Mouse (Mus musculus) midbrain, embryonic 10.5 days (tissue): ENCODE results near the gene Gramd1a. TPM values are rescaled to one million over a fixed set of nuclear protein-coding genes. Genes with fewer than 3 reads are reported as not detected.

ENCODE experiments used
- polyA plus RNA-seq: library from polyadenylated mRNA; unstranded; fragments of >200 nt; fragmentation: Nextera tagmentation; extraction: Ambion mirVana; gene quantifications from 2 replicates; pipeline ENCODE4 v1.2.1, GENCODE M21; 2016

Gramd1a gene
- polyA plus RNA-seq, 1 experiment from 2014 or later: 90.0 TPM

Other genes starting within 250 kb of the Gramd1a start
- 0.22 and 0.52 TPM in 2 replicates for gene Mag, start 241.0 kb downstream of the Gramd1a start, polyA plus RNA-seq
- gene Hamp2, start 231.2 kb downstream of the Gramd1a start, polyA plus RNA-seq: not detected in 2 replicates
- gene Hamp, start 211.9 kb downstream of the Gramd1a start, polyA plus RNA-seq: not detected in 2 replicates
- 22.6 and 23.5 TPM in 2 replicates for gene Usf2, start 199.1 kb downstream of the Gramd1a start, polyA plus RNA-seq
- 22.0 and 25.3 TPM in 2 replicates for gene Lsr, start 182.4 kb downstream of the Gramd1a start, polyA plus RNA-seq
- gene Fam187b, start 182.1 kb downstream of the Gramd1a start, polyA plus RNA-seq: 0.71 and 0.91 TPM in 2 replicates
- 10.2 and 10.8 TPM in 2 replicates for gene Fxyd5, start 113.4 kb downstream of the Gramd1a start, polyA plus RNA-seq
- 0.70 and 2.8 TPM in 2 replicates for gene Fxyd7, start 104.4 kb downstream of the Gramd1a start, polyA plus RNA-seq
- 3.5 and 6.8 TPM in 2 replicates for gene Fxyd1, start 98.7 kb downstream of the Gramd1a start, polyA plus RNA-seq
- gene Lgi4, start 96.6 kb downstream of the Gramd1a start, polyA plus RNA-seq: 1.1 and 1.2 TPM in 2 replicates
- 3.0 and 3.4 TPM in 2 replicates for gene Fxyd3, start 79.2 kb downstream of the Gramd1a start, polyA plus RNA-seq
- 1.00 and 1.5 TPM in 2 replicates for gene Hpn, start 40.6 kb downstream of the Gramd1a start, polyA plus RNA-seq
- 0.55 and 0.80 TPM in 2 replicates for gene Scn1b, start 28.9 kb downstream of the Gramd1a start, polyA plus RNA-seq
- gene Scgb2b2, start 134.6 kb upstream of the Gramd1a start, polyA plus RNA-seq: not detected in 2 replicates
- not detected in 2 replicates for gene Scgb1b2, start 135.9 kb upstream of the Gramd1a start, polyA plus RNA-seq
- not detected in 2 replicates for gene Scgb2b3, start 206.2 kb upstream of the Gramd1a start, polyA plus RNA-seq
- gene Scgb1b3, start 219.7 kb upstream of the Gramd1a start, polyA plus RNA-seq: not detected in 2 replicates